Mouse (Mus musculus) stomach, postnatal 0 days (tissue): ENCODE measurements around the gene Prss53.

Experiments used
- CTCF ChIP-seq: IDR thresholded peaks from 2 replicates; pipeline ENCODE4 v1.5.1; 2016; ENCODE audit warnings: antibody characterized with exemption, low read depth, mild to moderate bottlenecking, moderate library complexity
- EP300 ChIP-seq: optimal IDR thresholded peaks from 2 replicates; pipeline ENCODE3; 2016; ENCODE audit warnings: antibody characterized with exemption

GRCm38 (mm10) chr7:127879301-127879700 is 11.5 kb downstream of the Prss53 start:
- TF ChIP-seq CTCF (no peak), EP300 (no peak)
